Mouse (Mus musculus) heart, postnatal 0 days (tissue): Measurements from ENCODE around the gene Atp5k.

ENCODE experiments used
- CTCF ChIP-seq: IDR thresholded peaks from 2 replicates; pipeline ENCODE4 v1.5.1; 2016; ENCODE audit warnings: antibody characterized with exemption, control low read depth, low read depth
- EP300 ChIP-seq: IDR thresholded peaks from 2 replicates; pipeline ENCODE4 v1.6.1; 2016; ENCODE audit warnings: antibody characterized with exemption, low read depth

- 0 out of 2 replicates have a peak, but pooled peaks have one; percentile 12 for TF ChIP-seq CTCF
- no peak for TF ChIP-seq EP300
These were observed 32.4 kb upstream of the Atp5k start for GRCm38 (mm10) chr5:108466647-108467046.
